14 mouse cellular contexts compared by ENCODE assay signal in the genomic region with DNA sequence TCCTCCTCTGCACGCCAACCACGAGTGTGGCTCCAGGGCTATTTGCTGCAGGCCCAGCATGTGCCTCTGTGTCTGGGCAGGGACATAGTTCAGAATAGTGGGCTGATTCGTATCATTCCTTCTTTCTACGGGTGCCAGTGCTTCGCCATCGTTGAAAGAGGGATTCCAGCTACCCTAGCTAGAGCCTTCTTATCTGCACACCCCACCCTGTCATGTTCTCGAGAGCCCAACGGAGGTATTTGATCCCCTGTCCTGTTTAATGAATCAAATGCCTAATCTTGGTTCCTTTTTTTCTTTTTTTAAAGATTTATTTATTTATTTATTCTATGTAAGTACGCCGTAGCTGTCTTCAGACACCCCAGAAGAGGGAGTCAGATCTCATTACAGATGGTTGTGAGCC.
"Had no signal": no experiment of that assay in that cellular context is flagged by ENCODE, and none has a peak within 500 bp of the region (broad histone marks: within the 10 kb centered on the region; RNA-seq: fewer than 3 reads in every experiment).

No protein-coding gene starts in this region.

- H3K9me3 ChIP-seq: lung, embryonic 15.5 days; midbrain, embryonic 10.5 days; neural tube, embryonic 12.5 days; stomach, embryonic 15.5 days had no signal

- DNase-seq: kidney, adult 11 months; kidney, adult 9 months; kidney, postnatal 4 days; lung, postnatal 14 days; midbrain, embryonic 14.5 days; right cerebral cortex, postnatal 14 days; thymus, postnatal 4 days had no signal

- H3K27ac ChIP-seq: hindbrain, postnatal 0 days; kidney, postnatal 0 days; limb, embryonic 12.5 days; lung, embryonic 15.5 days; midbrain, embryonic 10.5 days; neural tube, embryonic 12.5 days; stomach, embryonic 15.5 days had no signal

- H3K36me3 ChIP-seq: lung, embryonic 15.5 days; neural tube, embryonic 12.5 days; stomach, embryonic 15.5 days had no signal

- H3K4me2 ChIP-seq: limb, embryonic 12.5 days; lung, embryonic 15.5 days; neural tube, embryonic 12.5 days; stomach, embryonic 15.5 days had no signal

- ATAC-seq: hindbrain, postnatal 0 days had no signal

- H3K27me3 ChIP-seq: limb, embryonic 12.5 days; lung, embryonic 15.5 days; neural tube, embryonic 12.5 days; stomach, embryonic 15.5 days had no signal

- H3K9ac ChIP-seq: limb, embryonic 12.5 days; lung, embryonic 15.5 days; neural tube, embryonic 12.5 days; stomach, embryonic 15.5 days had no signal

- H3K4me3 ChIP-seq: limb, embryonic 12.5 days; lung, embryonic 15.5 days; midbrain, embryonic 10.5 days; neural tube, embryonic 12.5 days; stomach, embryonic 15.5 days had no signal
